Mouse (Mus musculus) liver, adult 2 months (tissue): ENCODE data around the gene Tsnax.

ENCODE experiments used
- CTCF ChIP-seq: fragments of 200-500 bp; IDR thresholded peaks from 2 replicates; pipeline ENCODE4 v1.5.1; 2011; ENCODE audit warnings: low read depth, low read length, control low read depth
- POLR2A ChIP-seq: fragments of 200-500 bp; IDR thresholded peaks from 2 replicates; pipeline ENCODE4 v1.6.1; 2011; ENCODE audit warnings: low read length, control low read depth; ENCODE audit not compliant: insufficient read depth; ENCODE audit errors: extremely low read depth

- no peak for TF ChIP-seq POLR2A
- no peak for TF ChIP-seq CTCF
Measured at GRCm38 (mm10) chr8:124973221-124973620, 39.6 kb upstream of the Tsnax start.
